8 mouse cellular contexts compared by ENCODE assay signal in genomic region chr2:30440211-30440700, GRCm38 (mm10). TPM values are rescaled to one million over a fixed set of nuclear protein-coding genes. Genes with fewer than 3 reads are reported as not detected.
DNase-seq lines count a peak whose midpoint lies in the region; ATAC-seq and TF ChIP-seq lines count a peak whose summit lies in the region.

No protein-coding gene starts in this region.

- peak overlapping the region; percentile 29 for H3K27ac ChIP-seq in cerebellum, adult 2 months (ENCODE audit: insufficient read depth, low read length)
- peak overlapping the region; percentile 100 for H3K27ac ChIP-seq in embryonic facial prominence, embryonic 12.5 days
- H3K27ac ChIP-seq in hindbrain, postnatal 0 days = peak overlapping the region; percentile 96
- H3K27ac ChIP-seq in midbrain, embryonic 11.5 days (ENCODE audit: low read depth, low read length) = peak overlapping the region; percentile 98

- no peak overlapping the region for H3K4me3 ChIP-seq in cerebellum, adult 2 months (replicated peaks; ENCODE audit: insufficient read depth, low read depth, low read length)
- H3K4me3 ChIP-seq in embryonic facial prominence, embryonic 12.5 days = no peak overlapping the region
- H3K4me3 ChIP-seq in hindbrain, postnatal 0 days (ENCODE audit: low read length) = no peak overlapping the region
- H3K4me3 ChIP-seq in midbrain, embryonic 11.5 days (ENCODE audit: low read depth, low read length) = no peak overlapping the region

- H3K9me3 ChIP-seq in embryonic facial prominence, embryonic 12.5 days = no peaks in the 10 kb centered on the region
- no peaks in the 10 kb centered on the region for H3K9me3 ChIP-seq in hindbrain, postnatal 0 days (ENCODE audit: low read length)
- H3K9me3 ChIP-seq in midbrain, embryonic 11.5 days (ENCODE audit: control insufficient read depth, low read length) = no peaks in the 10 kb centered on the region

- 0 out of 2 replicates have a peak overlapping the region, but pooled peaks have one; percentile 12 for H3K4me2 ChIP-seq in embryonic facial prominence, embryonic 12.5 days (replicated peaks)
- H3K4me2 ChIP-seq in hindbrain, postnatal 0 days (ENCODE audit: low read depth, low read length) = no peak overlapping the region
- no peak overlapping the region for H3K4me2 ChIP-seq in midbrain, embryonic 11.5 days

- peaks cover 29% of the 10 kb centered on the region for H3K4me1 ChIP-seq in cerebellum, adult 2 months (ENCODE audit: control insufficient read depth, insufficient read depth, low read length)
- peaks cover 57% of the 10 kb centered on the region for H3K4me1 ChIP-seq in embryonic facial prominence, embryonic 12.5 days
- H3K4me1 ChIP-seq in hindbrain, postnatal 0 days (ENCODE audit: insufficient read depth, low read length) = peaks cover 21% of the 10 kb centered on the region
- H3K4me1 ChIP-seq in midbrain, embryonic 11.5 days (ENCODE audit: control insufficient read depth, insufficient read depth, low read length) = peaks cover 46% of the 10 kb centered on the region

- peaks cover 60% of the 10 kb centered on the region for H3K36me3 ChIP-seq in embryonic facial prominence, embryonic 12.5 days
- peaks cover 23% of the 10 kb centered on the region for H3K36me3 ChIP-seq in hindbrain, postnatal 0 days (ENCODE audit: insufficient read depth, low read length)
- H3K36me3 ChIP-seq in midbrain, embryonic 11.5 days (ENCODE audit: control insufficient read depth, insufficient read depth, low read length) = peaks cover 14% of the 10 kb centered on the region

- no peak for DNase-seq in cerebellum, adult 2 months
- no peak for DNase-seq in cerebellum, adult 9-10 months
- peak; percentile 34 for DNase-seq in hindbrain, postnatal 0 days (ENCODE audit: low spot score)
- DNase-seq in midbrain, embryonic 11.5 days (ENCODE audit: low spot score, missing footprints) = no peak
- DNase-seq in urinary bladder, postnatal 10 days (ENCODE audit: low spot score) = no peak
- no peak for DNase-seq in cerebellum, postnatal 4 days (ENCODE audit: low spot score in 2 of 2)
- DNase-seq in left cerebral cortex, postnatal 4 days = no peak

- H3K27me3 ChIP-seq in cerebellum, adult 2 months (ENCODE audit: control insufficient read depth, insufficient read depth, low read length) = no peaks in the 10 kb centered on the region
- no peaks in the 10 kb centered on the region for H3K27me3 ChIP-seq in embryonic facial prominence, embryonic 12.5 days
- H3K27me3 ChIP-seq in hindbrain, postnatal 0 days (ENCODE audit: insufficient read depth, low read length) = no peaks in the 10 kb centered on the region
- no peaks in the 10 kb centered on the region for H3K27me3 ChIP-seq in midbrain, embryonic 11.5 days (ENCODE audit: control insufficient read depth, insufficient read depth, low read length)

- H3K9ac ChIP-seq in embryonic facial prominence, embryonic 12.5 days = peak overlapping the region; percentile 12; the same call in 1 of the 2 replicates
- H3K9ac ChIP-seq in hindbrain, postnatal 0 days (replicated peaks; ENCODE audit: low read length) = no peak overlapping the region
- H3K9ac ChIP-seq in midbrain, embryonic 11.5 days (ENCODE audit: low read length) = peak overlapping the region; percentile 3; the same call in 1 of the 2 replicates

- TF ChIP-seq POLR2A in cerebellum, adult 2 months (IDR thresholded peaks at IDR 0.05; ENCODE audit: borderline replicate concordance, insufficient read depth, low read length) = no peak

- intact Hi-C loops in left cerebral cortex, postnatal 4 days (cut with DNase I) = no loop called here

- no peak for ATAC-seq in embryonic facial prominence, embryonic 12.5 days (ENCODE audit: insufficient number of reproducible peaks, insufficient read depth, low FRiP score, low TSS enrichment)
- ATAC-seq in hindbrain, postnatal 0 days = no peak
- ATAC-seq in midbrain, embryonic 11.5 days (ENCODE audit: low FRiP score) = no peak

- no peak for TF ChIP-seq CTCF in cerebellum, adult 2 months (IDR thresholded peaks at IDR 0.05; ENCODE audit: borderline replicate concordance, insufficient read depth, low read depth, low read length)
- TF ChIP-seq CTCF in hindbrain, postnatal 0 days (IDR thresholded peaks at IDR 0.05; ENCODE audit: low read depth) = no peak

- 7% methylated on average over 3 of the region's 3 CpGs for WGBS in cerebellum, adult 2 months
- 38% methylated on average over 3 of the region's 3 CpGs for WGBS in embryonic facial prominence, embryonic 12.5 days
- WGBS in hindbrain, postnatal 0 days = 27% methylated on average over 3 of the region's 3 CpGs
- 79% methylated on average over 3 of the region's 3 CpGs for WGBS in midbrain, embryonic 11.5 days

RNA-seq across cellular contexts. Expression of gene Ptpa, which starts 24.4 kb away (rescaled TPM):
- polyA plus RNA-seq in cerebellum, adult 2 months (2012; rRNA removed) = 204 and 207 TPM in 2 replicates
- 140 and 145 TPM in 2 replicates for polyA plus RNA-seq in embryonic facial prominence, embryonic 12.5 days (2016; fragmentation: Nextera tagmentation; extraction: Ambion mirVana)
- total RNA-seq in hindbrain, postnatal 0 days (2014; rRNA removed) = 140 and 156 TPM in 2 replicates
- polyA plus RNA-seq in hindbrain, postnatal 0 days (2015; fragmentation: Nextera tagmentation; extraction: Ambion mirVana) = 133 and 138 TPM in 2 replicates
- 50.7 and 54.3 TPM in 2 replicates for polyA plus RNA-seq in midbrain, embryonic 11.5 days (2014; fragmentation: Nextera tagmentation; extraction: Ambion mirVana)
- 100 to 1,000 TPM; 145 to 153 TPM for total RNA-seq in left cerebral cortex, postnatal 4 days (2021)

RNA-seq across cellular contexts. Expression of gene Crat, which starts 24.6 kb away (rescaled TPM):
- polyA plus RNA-seq in cerebellum, adult 2 months (2012; rRNA removed) = 50.9 and 52.1 TPM in 2 replicates
- polyA plus RNA-seq in embryonic facial prominence, embryonic 12.5 days (2016; fragmentation: Nextera tagmentation; extraction: Ambion mirVana) = 23.8 and 26.9 TPM in 2 replicates
- 49.3 and 51.5 TPM in 2 replicates for total RNA-seq in hindbrain, postnatal 0 days (2014; rRNA removed)
- polyA plus RNA-seq in hindbrain, postnatal 0 days (2015; fragmentation: Nextera tagmentation; extraction: Ambion mirVana) = 26.0 and 27.6 TPM in 2 replicates
- 23.7 and 24.2 TPM in 2 replicates for polyA plus RNA-seq in midbrain, embryonic 11.5 days (2014; fragmentation: Nextera tagmentation; extraction: Ambion mirVana)
- total RNA-seq in left cerebral cortex, postnatal 4 days (2021) = 10 to 100 TPM; 33.2 to 33.3 TPM

RNA-seq across cellular contexts. Expression of gene Ier5l, which starts 33.8 kb away (rescaled TPM):
- polyA plus RNA-seq in cerebellum, adult 2 months (2012; rRNA removed) = 5.1 and 7.5 TPM in 2 replicates
- polyA plus RNA-seq in embryonic facial prominence, embryonic 12.5 days (2016; fragmentation: Nextera tagmentation; extraction: Ambion mirVana) = 4.2 and 4.5 TPM in 2 replicates
- total RNA-seq in hindbrain, postnatal 0 days (2014; rRNA removed) = 26.5 and 30.2 TPM in 2 replicates
- 2.4 and 2.8 TPM in 2 replicates for polyA plus RNA-seq in hindbrain, postnatal 0 days (2015; fragmentation: Nextera tagmentation; extraction: Ambion mirVana)
- 4.9 and 5.0 TPM in 2 replicates for polyA plus RNA-seq in midbrain, embryonic 11.5 days (2014; fragmentation: Nextera tagmentation; extraction: Ambion mirVana)
- total RNA-seq in left cerebral cortex, postnatal 4 days (2021) = 10 to 100 TPM; 10.8 to 13.2 TPM

RNA-seq across cellular contexts. Expression of gene Dolpp1, which starts 48.2 kb away (rescaled TPM):
- polyA plus RNA-seq in cerebellum, adult 2 months (2012; rRNA removed) = 50.5 and 55.9 TPM in 2 replicates
- 34.8 and 38.1 TPM in 2 replicates for polyA plus RNA-seq in embryonic facial prominence, embryonic 12.5 days (2016; fragmentation: Nextera tagmentation; extraction: Ambion mirVana)
- total RNA-seq in hindbrain, postnatal 0 days (2014; rRNA removed) = 119 and 122 TPM in 2 replicates
- 48.2 and 49.4 TPM in 2 replicates for polyA plus RNA-seq in hindbrain, postnatal 0 days (2015; fragmentation: Nextera tagmentation; extraction: Ambion mirVana)
- 41.1 and 45.8 TPM in 2 replicates for polyA plus RNA-seq in midbrain, embryonic 11.5 days (2014; fragmentation: Nextera tagmentation; extraction: Ambion mirVana)
- total RNA-seq in left cerebral cortex, postnatal 4 days (2021) = 10 to 100 TPM; 41.1 to 43.9 TPM

Comparison
In these comparisons a context has a peak if more than half of its experiments do, and no peak if none do; other contexts are left out.
1. H3K27ac ChIP-seq: peak in every context shown above with its lines; median percentile 100 in embryonic facial prominence, embryonic 12.5 days; 98 in midbrain, embryonic 11.5 days; 96 in hindbrain, postnatal 0 days; 29 in cerebellum, adult 2 months.